Mouse (Mus musculus) kidney, adult 9 months (tissue): Measurements from ENCODE around the gene Hephl1.
"Not testable (repeated sequence)": the region's sequence is repeated elsewhere in the genome, so short reads cannot be mapped to it uniquely, and the experiment has no call there.

Source experiments
- DNase-seq: peaks from one replicate; pipeline ENCODE4 v3.0.0; 2022

The Hephl1 gene

DNA sequence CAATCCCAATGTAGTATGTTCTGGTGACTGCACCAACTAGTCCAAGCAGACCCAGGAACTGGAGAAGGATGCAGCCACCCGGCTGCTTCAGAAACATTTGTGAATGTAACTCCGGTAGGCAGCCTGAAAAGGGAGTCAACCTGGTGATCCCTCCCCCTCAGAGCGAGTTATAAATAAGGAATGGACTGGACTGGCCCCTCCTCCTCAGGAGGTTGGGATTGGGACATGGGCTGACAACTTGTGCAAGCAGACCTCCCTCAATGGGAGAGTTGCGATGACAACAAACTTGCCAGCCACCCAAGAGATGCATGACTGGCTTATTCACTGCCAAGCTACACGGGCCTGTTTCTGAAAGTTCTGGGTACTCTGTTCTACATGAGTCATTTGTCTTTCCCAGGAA, at the start of gene Hephl1:
Gene Hephl1, minus strand, starts transcription at position 101 of the 400 bp plus-strand sequence.
- no peak for DNase-seq

DNA sequence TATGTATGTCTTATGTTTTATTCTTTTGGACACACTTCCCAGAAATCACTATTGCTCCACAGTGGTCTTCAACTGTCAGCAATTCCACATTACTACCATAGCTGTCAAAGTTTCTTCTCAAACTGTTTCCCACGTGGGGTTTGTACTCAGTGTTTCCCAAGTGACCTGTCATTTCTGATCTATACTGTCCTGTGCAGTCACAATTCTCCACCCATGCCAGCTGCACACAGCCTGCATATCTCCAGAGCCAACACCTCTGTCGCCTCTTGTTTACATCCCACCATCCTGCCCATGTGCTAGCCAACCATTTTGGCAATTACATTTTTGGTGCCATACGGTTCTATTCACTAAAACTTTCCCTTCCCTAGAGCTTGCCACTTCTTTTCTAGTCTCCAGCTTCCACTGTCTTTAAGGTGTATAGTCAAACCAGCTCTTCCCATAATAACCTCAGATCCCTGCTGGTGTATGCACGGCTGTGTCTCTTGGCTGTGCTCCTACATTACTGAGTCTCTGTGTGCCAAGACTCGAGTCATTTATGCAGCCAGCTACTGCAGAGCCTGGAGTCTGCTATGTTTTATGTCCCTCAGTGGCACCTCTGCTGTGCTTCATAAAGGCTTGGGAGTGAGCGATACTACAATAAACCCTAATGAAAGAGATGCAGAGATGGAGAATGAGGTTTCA, 37.5 kb upstream of the Hephl1 start:
- no peak for DNase-seq

DNA sequence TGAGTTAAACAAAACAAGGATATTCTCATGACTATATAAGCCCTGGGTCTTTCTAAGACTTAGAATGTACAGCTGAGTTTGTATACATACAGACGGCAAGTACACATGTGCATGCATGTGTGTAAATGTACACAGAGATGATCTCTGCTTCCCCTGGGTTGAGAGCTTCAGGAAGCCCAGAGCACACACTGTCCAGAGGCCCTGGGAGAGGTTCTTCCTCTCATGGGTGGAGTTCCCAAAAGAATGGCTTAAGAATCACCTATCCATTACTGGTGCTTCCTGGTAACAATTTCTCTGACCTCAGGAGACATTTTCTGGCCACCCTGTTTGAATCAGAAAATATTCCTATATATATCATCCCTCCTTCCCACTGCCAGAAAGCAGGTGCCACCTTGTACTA, 28.6 kb upstream of the Hephl1 start:
- DNase-seq = no peak

DNA sequence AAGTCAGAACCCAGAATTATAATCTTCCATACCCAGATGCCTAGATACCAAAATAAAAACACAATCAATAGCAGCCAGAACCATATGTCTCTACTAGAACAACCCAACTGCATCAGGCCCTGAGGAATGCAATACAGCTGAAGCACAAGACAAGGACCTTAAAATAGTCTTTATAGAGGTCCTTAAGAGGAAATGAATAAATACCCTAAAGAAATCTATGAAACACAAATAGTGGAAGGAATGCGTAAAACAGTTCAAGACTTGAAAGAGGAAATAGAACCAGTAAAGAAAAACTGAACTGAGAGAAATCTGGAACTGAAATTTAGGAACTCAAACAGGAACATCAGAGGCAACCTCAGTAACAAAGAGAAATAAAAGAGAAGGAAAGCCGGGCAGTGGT, 14.0 kb upstream of the Hephl1 start:
- no peak for DNase-seq

DNA sequence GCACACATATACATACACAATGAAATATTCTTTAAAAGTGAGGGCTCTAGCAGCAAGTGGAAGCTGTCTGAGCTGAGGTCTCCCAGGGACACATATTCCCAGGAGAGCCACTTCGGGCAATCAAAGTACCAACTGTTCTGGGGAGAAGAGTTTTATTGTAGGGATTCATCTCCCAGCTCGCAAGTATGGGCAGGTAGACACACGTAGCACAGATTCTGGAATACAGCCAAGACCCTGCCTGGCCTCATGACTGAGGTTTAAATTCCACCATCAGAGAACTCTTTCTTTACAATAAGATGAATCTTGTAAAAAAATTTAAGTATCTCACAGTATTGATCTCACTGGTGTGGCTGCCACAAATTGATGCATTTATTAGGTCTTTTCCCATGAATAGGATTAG, 10.5 kb upstream of the Hephl1 start:
- no peak for DNase-seq

DNA sequence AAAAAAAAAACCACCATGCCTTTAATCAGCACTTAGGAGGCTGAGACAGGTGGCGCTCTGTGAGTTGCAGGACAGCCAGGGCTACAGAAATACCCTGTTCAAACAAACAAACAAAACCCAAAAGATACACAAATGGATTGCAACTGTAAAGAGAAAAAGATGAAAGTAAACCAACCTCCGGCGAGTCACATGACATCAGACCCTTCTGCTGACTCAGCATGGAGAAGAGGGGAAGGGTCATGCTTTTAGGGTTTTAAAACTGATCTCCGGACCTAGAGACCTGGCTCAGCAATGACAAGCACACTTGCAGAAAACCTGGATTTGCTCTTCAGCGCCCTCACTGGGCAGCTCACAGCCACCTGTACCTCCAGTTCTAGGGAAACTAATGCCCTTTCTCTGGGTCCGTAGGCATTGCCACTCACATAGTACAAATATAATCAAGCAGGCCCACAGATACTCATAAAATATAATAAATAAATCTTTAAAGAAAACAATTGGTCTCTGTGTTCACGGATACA, 9.0 kb upstream of the Hephl1 start:
- DNase-seq = no peak

DNA sequence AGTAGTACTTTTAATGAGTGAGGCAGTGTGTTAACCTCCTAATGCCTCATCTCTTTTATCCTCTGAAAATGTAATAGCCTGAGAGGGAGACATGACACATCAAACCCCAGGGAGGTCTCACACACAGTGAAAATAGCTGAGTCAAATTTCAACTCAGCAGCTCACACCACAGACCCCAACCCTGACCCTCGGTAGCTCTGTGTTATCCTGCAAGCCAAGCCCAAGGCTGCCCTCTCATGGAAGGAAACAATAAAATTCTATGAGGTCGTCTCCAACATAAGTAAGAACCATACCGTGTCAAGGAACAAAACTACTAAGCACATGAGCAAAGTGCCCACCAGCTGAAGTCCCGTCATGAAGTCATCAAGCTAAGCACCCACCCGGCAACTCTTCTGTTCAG, 8.3 kb upstream of the Hephl1 start:
- no peak for DNase-seq

DNA sequence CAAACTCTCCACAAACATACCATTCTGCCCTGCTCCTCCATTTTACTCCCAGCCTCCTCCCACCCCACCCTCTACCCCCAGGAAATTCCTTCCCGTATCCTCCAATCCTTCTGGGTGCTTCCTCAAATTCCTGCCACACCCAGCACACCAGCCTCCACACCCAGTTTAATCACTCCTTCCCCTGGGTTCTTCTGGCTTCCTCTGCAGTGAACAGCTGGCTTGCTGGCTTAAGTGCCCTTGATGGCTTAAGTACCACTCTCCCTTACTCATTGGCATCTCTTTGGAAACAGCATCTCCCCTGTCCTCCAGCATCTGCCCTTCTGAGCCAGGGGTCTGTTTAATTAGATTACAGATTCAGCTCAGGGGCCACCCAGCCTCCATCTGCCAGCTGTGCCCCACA, 7.6 kb upstream of the Hephl1 start:
- no peak for DNase-seq

DNA sequence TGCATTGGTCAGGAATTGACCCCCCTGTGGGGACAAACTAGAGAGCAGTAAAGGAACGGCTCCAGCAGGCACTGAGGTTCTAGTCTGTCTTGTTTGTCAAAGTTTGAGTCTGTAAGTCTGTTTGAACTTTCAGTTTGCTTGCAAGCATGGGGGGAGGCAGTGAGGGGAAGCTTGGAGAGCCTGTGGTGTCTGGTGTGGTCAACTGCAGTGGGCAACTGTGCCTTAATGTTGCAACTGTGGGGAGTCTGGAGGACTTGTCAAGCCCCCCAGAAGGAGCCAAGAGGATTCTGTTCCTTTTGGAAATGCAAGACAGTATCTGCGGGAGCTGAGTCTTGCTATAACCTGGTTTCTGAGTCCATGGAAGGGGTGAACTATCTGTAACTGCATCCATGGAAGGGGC, 4.3 kb upstream of the Hephl1 start:
- no peak for DNase-seq

DNA sequence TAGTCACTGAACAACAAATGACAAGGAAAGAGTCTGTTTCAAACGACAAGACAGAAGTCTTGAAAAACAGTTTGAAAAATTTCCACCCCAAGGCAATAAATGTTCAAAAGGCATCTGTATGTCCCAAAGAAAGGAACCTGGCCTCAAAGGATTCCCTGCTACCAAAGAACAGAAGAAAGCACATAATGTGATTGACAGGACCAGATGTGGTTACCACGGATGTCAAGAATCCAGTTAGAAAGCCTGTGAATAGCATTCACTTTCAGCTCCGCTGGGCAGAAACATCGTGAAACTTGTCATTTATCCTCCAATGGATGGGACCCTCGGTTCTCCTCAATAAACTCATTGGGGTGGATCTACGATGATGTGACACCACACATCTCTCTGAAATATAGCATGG, 2.2 kb upstream of the Hephl1 start:
- DNase-seq = no peak

DNA sequence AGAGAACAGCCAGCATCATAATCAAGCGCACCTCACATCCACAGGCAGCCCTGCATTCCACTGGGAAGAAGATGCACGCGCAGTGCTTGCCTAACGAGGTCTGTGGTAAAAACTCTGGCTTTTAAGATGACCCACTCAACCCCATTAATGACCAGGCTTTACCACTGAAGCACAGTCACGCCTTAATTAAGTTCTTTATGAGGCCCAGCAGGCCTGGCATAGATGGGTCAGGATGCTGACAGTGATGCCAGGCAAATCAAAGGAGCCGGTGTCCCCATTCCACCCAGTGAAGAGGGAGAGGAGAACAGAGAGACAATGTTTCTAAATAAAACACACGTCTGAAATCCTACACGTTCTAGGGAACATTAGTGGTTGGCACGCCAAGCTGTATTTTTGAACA, 3.8 kb downstream of the Hephl1 start:
- no peak for DNase-seq

DNA sequence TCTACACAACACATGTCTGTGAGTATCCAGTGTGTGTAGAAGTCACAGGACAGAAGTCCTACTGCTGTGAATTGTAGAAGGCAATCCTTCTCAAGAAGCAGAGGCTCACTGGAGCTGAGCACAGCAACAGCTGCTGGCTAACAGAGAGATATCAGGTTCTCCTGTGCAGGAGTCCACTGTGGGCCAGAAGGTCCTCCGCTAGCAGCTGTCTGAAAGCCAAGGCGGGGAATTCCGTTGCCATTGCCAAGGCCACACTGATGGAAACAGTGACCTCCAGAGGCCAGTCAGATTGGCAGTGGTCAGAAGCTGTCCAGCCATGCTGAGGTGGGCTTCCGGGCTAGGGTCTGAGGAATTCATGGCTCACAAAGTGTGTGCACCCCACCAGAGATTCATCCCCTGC, 6.8 kb downstream of the Hephl1 start:
- DNase-seq = no peak

DNA sequence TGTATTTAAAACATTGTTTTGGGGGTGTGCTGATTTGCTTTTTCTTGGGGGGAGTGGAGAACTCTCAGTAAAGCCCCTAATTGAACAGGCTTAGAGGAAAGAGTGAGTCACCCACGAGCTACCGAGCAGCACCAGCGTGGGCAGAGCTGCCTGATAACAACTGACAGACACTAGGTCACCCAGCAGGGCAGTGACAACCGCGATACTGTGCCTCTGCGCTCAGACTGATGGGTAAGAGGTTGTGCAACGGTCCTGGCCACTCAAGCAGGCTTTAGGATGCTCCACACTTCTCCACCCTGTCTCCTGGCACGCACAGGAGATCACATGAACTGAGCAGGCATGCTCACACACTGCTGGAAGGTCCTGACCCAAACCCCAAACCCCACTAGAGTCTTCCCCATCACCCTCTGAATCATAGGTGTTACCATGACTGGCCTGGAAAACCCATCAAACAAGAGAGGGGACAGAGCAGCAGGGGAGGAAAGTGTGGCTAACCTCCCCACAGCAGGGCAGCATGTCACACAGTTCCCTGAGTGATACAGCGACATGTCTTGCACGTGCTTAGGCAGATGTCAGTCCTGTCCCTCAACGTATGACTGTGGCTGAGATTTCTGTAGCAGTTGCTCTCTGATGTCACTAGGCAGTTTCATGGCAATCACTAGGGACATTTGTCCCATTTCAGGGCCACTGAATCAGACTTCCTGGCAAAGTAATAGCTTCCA, 8.2 kb downstream of the Hephl1 start:
- no peak for DNase-seq

DNA sequence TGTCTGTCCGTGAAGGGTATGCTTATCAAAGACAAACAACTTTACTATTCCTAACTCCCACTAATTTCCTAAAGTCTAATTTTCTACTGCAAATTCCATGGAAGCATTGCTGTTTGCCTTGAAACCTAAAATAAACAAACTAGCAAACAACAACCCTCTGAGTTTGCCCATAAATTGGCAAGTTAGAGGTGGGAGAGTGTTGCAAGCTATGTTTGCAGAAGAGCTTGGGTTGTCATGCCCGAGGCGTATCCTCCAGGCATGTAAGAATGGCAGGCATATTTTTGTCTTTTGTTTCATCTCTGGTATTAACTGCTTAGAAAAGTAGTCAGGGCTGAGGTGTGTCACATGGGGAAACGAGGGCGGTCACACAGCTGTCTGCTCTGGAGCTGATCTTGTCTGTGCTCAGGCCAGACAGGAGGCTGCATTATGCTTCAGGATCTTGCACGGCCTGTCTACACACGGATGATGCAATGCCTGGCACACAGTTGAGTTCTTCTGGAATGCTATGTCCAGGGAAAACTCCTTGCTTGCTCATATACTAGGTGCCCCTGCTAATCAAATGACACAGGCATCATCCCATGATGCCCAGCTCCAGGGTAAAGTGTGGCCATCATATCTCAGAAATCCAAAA, 10.3 kb downstream of the Hephl1 start:
- DNase-seq = no peak

DNA sequence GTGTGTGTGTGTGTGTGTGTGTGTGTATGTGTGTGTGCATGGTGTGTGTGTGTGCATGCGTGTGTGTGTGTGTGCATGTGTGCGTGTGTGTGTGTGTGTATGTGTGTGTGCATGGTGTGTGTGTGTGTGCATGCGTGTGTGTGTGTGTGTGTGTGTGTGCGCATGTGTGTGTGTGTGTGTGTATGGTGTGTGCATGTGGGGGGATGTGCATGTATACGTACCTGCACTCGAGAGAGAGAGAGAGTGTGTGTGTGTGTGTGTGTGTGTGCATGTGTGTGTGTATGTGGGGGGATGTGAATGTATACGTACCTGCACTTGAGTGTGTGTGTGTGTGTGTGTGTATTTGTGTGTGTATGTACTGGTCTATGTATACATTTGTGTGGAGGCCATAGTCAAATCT, 13.5 kb downstream of the Hephl1 start:
- DNase-seq = not testable (repeated sequence)

DNA sequence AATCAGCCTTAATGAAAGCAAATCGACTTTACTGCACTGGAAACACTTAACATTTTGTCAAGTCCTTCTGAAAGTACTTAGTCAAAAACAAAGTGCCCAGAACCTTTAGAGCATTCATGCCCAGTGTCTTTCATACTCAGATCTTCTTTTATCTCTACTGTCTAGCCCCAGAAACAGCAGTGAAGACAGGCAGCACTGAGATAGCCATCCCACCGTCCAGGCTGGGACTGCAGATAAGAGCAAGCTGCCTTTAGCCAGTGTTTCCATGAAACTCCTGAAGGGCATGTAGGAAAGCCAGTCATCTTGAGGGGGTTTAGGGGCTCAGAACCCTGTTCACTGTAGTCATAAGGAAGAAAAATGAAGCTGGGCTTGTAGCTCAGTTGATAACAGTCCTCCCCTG, 14.7 kb downstream of the Hephl1 start:
- no peak for DNase-seq

DNA sequence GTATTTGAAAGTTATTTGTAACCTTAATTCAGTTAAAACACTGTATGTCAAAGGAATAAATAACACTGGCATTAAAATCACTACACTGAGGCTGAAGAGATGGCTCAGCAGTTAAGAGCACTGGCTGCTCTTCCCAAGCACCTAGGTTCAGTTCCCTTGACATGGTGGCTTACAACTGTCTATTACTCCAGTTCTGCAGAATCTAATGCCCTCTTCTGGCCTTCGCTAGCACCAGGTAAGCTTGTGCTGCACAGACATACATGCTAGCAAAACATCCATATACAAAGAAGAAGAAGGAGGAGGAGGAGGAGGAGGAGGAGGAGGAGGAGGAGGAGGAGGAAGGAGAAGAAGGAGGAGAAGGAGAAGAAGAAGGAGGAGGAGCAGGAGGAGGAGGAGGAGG, 15.7 kb downstream of the Hephl1 start:
- no peak for DNase-seq

DNA sequence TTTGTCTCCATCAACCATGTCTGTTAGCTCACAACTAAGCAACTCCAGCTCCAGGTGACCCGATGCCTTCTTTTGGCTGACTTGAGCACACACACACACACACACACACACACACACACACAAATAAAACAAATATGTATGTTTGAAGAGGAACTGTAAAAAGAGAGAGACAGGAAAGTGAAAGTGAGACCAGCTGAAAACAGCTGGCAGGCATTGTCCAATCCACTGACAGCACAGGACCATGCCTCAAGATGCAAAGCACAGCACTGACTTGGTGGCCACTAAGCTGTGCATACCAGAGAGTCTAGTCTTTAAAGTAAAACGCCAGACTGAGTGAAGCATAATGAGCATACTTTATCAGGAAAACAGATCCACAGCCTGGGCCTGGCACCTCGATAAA, 16.7 kb downstream of the Hephl1 start:
- no peak for DNase-seq

DNA sequence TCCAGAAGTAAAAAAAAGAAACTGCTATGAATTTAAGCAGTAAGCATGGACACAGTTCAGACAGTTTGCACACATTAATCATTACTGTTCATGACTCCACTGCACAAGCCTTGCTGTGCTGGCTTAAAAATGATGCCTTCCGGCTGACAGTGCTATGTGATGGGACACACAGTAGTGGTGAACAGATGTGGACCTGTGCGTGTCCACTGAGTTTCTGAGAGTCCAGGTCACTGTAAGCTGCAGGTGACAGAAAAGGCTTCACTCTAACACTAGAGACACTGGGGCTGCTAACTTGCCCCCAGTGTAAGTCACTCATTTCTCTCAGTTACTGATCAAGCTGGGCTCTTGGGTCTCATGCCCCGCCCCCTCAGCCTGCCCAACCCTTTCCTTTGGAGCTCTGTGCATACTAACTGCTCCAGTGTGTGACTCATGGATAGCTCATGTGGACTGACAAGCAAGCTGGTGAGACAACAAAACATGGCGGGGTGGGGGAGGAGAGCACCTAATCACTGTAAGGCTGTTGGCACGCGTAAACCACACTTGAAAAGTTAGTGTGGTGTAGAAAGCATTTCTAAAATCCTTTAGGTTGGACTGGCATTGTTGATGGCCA, 43.1 kb downstream of the Hephl1 start:
- no peak for DNase-seq

DNA sequence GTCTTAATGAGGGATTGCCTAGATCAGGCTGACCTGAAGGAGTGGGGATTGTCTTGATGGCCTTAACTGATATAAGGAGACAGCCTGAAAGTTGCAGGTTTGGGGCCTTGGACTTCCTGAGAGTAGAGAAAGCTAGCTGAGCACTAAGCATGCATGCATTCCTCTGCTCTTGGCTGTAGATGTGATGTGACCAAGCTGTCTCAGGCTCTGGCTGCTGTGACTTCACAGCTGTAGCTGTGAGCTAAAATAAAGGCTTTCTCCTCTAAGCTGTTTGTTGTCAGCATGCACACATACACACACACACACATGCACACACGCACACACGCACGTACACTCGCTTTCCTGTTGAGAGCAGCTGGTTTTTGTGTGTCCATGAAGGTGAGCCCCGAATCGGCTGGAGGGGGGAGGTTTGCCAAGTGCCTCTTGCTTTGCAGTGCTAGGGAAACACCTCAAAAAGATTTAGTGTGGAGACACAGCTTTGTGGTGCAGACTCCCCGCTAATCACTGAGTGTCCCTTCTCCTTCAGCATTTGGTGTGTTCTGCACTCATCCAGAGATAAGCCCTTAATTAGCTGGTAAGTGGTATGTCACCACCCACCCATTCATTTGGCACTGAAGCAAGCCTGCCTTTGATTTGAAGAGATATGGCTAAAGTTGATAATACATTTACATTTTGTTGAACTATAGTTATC, 43.8 kb downstream of the Hephl1 start:
- no peak for DNase-seq

DNA sequence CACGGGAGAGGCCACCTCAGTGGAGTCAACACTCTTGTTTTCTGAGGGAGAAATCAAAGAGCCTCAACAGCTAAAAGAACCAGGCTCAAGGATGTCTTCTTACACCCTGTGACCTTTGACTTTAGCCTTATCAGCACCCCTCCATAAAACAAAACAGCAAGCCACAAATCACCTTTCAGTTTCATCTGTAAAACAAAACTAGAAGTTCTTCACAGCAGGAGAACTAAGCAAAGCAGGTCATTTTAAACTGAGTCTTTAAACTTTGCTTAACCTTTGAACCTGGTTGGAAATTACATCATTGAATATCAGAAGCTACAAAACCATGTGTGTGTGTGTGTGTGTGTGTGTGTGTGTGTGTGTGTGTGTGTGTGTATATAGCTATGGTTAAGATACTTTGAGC, 47.7 kb downstream of the Hephl1 start:
- no peak for DNase-seq

DNA sequence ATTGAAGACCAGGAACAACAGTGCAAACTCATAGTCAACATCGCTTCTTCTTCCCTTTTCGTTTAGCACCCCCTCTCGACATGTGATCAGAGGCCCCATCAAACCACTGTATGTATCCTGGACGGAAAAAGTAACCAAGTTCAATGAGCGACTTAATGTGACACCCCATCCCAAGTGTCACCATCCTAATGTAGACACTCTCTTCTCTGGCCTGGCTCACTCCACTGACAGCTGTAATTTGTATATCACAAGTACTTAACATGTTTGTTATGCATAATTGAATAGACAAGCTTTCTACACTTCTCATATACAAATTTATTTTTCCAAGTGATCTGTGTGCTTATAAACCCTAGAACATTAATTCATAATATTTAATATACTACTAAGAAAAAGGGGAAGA, 51.1 kb downstream of the Hephl1 start:
- no peak for DNase-seq

DNA sequence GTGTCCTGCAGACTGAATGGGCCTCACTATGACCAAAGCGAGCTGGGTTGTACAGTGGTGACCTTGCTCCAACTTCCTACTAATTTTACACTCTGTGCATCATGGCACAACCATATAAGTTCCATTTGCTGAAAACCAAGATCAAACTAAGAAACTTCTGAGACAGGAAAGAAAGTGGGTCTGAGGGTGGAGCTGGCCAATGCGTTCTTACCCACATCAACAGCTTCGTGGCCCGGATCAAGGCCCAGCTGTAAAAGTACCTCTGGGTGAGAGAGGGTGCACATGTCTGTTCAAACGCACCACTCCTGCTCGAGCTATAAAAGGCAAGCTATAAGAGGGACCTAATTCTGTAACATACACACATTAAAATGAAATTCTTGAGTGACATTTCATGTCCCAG, 51.9 kb downstream of the Hephl1 start:
- no peak for DNase-seq
